Mouse (Mus musculus) heart, adult 18-20 months (tissue): ENCODE data around the gene Copb1. TPM values are rescaled to one million over a fixed set of nuclear protein-coding genes. Genes with fewer than 3 reads are reported as not detected.
A peak's percentile ranks its signal among the peaks of the same experiment; 100 is the strongest.
"Not testable (repeated sequence)": the region's sequence is repeated elsewhere in the genome, so short reads cannot be mapped to it uniquely, and the experiment has no call there.

Experiments
- DNase-seq, 2 experiments: peaks; one replicate each; pipeline ENCODE4 v3.0.0; 2021 to 2022; ENCODE audit warnings: mixed read lengths in 1 of 2
- total RNA-seq, 2 experiments: library from RNA; stranded (reverse); gene quantifications; 2 replicates each; pipeline ENCODE4 v1.2.3; 2021

The Copb1 gene
- total RNA-seq, 2 experiments from 2014 or later: 42.4 to 44.1 TPM

DNA sequence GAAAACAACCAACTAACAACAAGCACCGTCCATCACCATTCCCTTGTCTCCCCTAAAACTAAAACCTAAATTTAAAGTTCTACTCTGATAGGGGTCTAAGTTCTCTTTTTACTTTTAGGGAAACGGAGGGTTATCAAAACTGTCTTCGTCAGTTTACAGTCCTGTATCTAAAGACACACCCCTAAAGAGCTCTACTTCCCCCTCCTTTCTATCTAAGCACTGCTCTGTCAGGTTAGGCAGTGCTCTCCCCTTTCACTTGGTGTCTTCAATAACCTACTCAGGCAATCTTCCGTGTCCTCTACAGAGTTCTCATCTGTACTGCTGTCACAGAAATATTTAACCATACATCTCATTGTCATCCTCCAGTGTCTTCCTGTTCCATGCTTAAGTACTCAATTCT lies 34.1 kb downstream of the Copb1 start:
- no peak for DNase-seq

DNA sequence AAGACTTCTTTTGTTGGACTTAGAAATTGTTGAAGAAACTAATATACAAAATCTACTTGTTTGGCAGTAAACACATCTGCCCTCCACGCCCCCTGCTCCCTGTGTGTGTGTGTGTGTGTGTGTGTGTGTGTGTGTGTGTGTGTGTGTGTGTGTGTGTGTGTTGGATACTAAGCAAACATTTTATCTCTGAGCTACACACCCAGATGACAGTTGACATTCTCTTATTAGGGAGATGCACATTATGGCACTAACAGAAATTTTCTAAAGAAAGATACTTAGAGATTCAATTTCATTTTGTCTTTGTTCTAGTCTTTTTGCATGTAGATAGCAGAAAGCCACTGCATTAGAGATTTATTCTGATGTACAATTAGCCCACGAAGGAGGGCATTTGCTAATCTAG lies 37.6 kb downstream of the Copb1 start:
- DNase-seq: no peak

GRCm38 (mm10) chr7:114214385-114214784 lies 40.1 kb downstream of the Copb1 start:
- DNase-seq: no peak

DNA sequence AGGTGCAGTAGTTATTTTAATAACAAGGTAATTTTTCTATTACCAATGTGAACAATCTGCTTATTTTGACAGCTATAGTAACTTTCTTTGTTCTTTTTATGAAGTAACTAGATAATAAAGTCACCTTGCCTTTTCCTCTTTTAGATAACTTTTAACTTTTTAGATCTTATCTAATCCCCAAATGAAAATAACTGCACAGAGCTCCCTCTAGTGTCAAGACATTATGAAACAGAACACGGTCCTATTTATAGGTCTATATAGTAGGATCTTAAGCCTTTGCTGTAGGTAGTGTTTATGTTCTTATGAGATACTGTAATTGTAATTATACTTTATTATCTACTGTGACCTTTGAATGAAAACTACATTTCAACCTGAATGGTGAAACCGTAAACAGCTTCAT lies 41.0 kb downstream of the Copb1 start:
- peak in 1 of 2 experiments; percentile 67 for DNase-seq

GRCm38 (mm10) chr7:114210618-114211017 lies 43.9 kb downstream of the Copb1 start:
- DNase-seq: no peak

- DNase-seq: no peak
Measured at GRCm38 (mm10) chr7:114209841-114210240, 44.7 kb downstream of the Copb1 start.

DNA sequence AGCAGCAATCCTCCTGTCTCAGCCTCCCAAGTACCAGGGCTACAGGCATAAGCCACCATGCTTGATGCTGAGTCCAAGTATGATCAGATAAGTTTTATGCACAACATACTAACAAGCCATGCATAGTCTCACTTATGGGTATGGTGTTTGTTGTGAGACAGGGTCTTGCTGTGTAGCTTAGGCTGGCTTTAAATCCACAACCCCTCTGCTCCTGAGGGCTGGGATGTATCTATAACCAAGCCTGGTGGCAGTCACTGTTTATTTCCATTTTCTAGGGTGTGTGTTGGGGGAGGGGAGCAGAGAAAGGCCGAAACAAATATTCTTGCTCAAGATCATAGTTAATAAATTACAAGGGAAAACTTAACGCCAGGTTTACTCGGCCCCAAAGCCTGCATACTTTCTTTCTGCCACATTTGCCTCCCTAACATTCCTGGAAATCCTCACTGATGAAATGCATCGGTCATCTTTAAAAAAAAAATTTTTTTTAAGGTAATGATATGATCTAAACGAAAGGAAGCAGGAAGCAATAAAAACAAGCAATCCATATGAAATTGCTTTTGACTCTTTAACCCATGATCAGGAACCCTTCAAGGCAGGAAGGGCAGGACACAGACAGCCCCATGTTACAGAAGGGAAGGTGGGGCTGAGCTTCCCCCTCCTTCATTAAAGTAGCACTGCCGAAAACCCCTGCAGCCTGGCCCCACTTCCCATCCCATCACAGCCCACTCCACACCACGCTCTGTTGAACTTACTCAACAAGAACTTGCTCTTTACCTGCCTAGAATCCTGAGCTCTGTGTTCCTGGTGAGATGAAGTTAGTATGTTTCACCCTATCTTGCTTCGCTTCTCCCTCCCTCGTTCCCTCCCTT lies 50.8 kb downstream of the Copb1 start:
- DNase-seq: no peak

- peak in 1 of 2 experiments; percentile 38 for DNase-seq
Measured at GRCm38 (mm10) chr7:114202972-114203404, 51.5 kb downstream of the Copb1 start.

DNA sequence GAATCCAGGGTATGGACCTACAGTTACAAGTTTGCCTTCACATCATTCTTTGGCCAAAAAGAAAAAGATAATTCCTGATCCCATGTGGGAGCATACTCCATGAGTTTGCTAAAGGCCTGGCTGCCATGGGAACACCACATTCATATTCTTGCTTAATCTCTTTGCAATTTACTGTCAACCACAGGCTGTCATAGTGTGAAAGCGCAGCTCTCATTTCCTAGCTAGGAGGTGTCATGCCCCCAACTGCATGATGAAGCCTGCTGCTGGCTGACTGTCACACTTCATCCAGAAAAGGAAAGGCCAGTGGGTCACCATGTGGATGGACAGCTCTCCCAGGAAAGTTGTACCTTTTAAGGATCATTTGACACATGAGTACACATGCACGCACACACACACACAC lies 53.9 kb downstream of the Copb1 start:
- no peak for DNase-seq

DNA sequence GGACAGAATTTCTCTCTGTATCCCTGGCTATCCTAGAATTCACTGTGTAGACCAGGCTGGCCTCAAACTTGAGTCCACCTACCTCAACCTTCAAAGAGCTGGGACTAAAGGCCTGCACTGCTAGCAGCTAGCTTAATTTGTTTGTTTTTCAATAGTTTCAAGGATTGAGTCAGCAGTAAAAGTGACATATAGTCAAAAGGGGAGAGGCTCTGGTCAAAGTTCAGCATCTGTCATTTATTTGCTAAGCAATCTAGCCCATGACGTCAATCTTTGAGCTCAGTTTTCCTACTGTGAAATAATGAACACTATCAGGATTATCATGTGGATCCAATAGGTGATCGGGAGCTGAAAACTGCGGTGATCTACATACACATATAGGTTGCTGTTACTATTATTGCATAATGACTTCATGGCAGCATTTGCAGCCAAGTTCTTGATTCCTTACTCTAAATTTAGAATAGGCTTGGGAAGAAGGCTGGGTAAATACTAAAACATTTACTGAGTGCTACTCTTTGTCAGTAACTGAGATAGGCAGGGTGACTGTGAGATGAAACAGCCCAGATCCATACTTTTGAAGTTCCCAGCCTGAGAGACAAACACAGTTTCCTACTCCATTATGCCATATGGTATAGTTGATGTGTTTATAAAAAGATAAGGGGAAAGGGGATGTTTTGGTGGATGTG lies 54.9 kb downstream of the Copb1 start:
- DNase-seq: peak; percentile 42 to 47

- no peak for DNase-seq
Measured at GRCm38 (mm10) chr7:114198252-114198651, 56.3 kb downstream of the Copb1 start.

DNA sequence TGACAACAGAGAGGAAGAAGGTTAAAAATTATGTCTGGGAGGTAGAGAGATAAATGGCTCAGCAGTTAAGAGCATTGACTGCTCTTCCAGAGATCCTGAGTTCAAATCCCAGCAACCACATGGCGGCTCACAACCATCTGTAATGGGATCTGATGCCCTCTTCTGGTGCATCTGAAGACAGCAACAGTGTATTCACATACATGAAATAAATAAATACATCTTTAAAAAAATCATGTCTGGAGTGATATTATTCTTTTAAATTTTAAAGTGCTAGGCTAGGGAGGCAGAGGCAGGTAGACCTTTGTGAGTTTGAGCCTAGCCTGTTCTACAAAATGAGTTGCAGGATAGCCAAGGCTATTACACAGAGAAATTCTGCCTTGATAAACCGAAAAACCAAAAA lies 57.9 kb downstream of the Copb1 start:
- not testable (repeated sequence) for DNase-seq

- DNase-seq: not testable (repeated sequence)
Measured at GRCm38 (mm10) chr7:114194788-114195187, 59.7 kb downstream of the Copb1 start.

DNA sequence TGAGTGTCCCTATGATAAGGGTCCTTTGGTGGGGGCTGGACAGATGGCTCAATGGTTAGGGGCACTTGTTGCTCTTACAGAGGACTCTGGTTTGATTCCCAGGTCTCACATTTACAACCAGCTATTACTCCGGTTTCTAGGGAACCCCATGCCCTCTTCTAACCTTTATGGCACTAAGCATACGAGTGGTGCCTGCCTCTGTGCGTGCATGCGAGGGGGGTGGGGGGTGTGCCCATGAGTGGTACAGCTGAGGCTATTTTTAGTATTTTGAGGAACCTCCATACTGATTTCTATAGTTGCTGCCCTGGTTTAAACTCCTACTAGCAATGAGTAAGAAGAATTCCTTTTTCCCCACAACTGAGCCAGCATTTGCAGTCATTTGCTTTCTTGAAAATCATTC lies 60.3 kb downstream of the Copb1 start:
- DNase-seq: no peak

DNA sequence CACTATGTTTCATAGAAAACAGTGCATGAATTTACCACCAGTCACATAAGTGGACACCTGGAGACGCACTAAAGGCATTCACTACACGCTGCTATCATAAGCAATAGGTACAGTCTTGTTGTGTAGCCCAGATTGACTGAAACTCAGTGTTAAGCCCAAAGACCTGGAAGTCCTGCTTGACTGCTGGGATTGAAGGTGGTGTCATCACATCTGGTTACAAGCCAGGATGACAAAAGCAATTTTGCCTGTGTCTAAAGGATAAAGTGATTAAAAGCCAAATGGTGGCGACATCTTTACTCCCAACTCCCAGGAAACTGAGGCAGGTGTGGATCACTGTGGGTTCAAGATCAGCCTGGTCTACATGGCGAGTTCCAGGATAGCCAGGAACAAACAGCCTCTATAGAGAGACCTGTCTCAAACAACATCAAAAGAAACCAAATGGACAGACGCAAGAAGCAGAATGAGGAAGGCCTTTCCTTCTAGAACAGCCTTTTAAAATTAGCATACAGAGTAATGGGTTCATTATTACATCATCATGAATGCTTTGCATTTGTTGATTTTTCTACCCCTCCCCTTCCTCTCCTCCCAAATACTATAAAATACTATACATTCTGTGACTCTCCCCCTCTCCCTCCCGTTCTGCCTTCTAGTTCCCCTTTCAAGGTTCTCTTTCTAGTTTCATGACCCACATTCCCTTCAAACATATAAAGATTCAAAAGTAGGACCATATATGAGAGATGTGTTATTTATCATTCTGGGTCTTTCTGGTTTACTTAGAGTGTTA lies 61.0 kb downstream of the Copb1 start:
- no peak for DNase-seq

- DNase-seq: no peak
Measured at GRCm38 (mm10) chr7:114192581-114192980, 61.9 kb downstream of the Copb1 start.

DNA sequence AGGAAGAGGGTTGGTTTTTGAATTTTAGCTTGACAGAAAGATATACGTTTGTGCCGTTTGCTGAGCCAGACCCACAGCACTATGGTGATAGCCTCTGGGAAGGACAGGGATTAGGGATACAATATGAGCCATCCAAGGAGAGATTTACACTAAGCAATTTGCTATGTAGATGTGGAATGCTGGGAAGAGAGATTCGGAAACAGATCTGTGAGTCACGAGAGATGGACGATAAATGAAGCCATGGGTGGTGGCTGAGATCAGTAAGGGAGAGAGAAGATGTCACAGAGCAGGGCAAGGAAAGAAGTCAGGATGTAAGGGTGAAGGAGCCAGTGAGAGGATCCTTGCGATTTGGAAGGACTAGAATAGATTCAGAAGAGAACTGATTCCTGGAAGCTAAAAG lies 71.1 kb downstream of the Copb1 start:
- no peak for DNase-seq

DNA sequence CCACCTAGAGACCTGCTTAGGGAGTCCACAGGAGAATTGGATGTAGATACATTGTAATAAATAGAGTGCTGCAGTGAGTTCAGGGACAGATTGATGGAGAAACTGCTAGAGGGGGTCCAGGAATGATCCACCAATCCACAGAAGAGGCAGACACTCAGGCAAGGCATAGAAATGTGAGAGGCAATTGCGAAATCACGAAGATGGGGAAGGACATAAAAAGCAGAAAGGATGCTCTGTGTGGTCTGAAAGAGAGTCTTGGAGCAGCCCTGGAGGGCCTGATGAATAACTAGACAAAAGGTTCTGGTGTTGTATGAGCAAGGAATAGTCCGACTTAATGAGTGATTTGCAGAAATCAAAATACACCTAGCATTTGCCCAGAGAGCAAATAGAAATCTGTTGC lies 71.8 kb downstream of the Copb1 start:
- DNase-seq: no peak

DNA sequence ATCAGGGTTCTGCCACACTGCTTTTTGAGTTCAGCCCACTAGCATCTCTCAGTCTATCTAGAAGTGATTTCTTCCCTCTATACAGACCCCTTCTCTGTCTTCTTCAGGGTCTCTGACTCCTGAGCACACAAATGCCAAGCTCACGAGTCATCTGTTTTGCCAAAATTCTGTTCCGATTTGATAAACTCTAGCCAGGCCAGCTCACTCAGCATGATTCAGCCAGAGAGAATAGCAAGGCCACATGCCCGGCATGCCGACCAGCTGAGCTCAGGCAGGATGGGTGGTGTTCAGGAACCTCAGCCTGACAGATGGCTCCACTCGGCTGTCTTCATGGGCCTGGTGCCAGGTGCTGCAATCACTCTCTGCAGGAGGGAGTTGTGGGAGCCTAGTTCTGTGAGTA lies 73.1 kb downstream of the Copb1 start:
- DNase-seq: peak; percentile 89 to 93

DNA sequence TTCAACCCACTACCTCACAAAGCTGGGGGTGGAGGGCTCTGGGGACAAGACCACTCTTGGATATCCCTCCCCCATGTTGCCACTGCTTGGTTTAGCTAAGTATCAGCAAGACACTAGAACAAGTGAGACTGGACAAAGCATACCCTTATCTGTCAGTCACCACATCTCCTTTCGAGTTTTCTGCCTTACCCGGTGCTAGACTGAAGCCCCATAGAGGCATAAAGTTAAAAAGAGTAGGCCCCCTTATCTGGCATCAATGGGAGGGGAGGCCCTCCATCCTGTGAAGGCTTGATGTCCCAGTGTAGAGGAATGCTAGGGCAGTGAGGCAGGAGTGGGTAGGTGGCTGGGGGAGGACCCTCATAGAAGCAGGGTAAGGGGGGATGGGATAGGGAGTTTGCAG lies 77.9 kb downstream of the Copb1 start:
- no peak for DNase-seq

DNA sequence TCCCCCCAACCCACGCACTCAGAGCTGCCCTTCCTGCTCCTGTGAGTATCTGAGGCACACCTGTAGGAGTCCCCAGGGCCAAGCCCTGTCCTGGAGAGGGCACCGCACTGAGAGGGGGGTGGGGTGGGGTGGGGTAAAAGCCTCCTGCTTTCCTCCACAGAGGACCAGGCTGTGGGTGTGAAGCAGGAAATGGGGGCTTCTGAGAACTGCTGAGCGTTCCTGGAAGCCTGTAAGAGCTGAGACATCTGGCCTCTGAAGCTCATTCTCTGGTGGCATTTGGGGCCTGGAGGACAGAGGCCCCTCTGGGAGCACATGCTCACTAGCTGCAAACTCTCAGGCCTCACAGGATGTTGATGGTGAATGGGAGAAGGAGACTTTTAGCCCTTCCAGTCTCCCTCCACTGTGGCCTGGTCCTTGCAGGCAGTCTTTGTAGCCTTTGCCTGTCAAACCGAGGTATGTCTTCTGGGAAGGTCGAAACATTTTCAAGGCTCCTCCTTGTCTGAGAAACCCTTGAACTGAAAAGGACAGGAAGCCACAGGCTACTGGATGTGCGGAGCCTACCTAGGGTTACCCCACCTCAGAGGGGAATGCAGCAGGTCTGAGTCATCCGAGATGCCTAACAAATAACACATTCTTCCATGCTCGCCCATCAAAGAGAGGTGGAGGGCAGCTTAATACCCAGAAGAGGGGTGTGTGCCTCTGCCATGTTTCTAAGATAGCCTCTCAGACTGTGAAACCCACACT lies 83.0 kb downstream of the Copb1 start:
- peak; percentile 34 to 37 for DNase-seq

GRCm38 (mm10) chr7:114169996-114170395 lies 84.5 kb downstream of the Copb1 start:
- peak; percentile 34 to 72 for DNase-seq
